Mouse (Mus musculus): ENCODE data around the gene Trim3. TPM values are rescaled to one million over a fixed set of nuclear protein-coding genes. Genes with fewer than 3 reads are reported as not detected.

The Trim3 gene
- polyA plus RNA-seq, 1 experiment = 15.9 TPM

DNA sequence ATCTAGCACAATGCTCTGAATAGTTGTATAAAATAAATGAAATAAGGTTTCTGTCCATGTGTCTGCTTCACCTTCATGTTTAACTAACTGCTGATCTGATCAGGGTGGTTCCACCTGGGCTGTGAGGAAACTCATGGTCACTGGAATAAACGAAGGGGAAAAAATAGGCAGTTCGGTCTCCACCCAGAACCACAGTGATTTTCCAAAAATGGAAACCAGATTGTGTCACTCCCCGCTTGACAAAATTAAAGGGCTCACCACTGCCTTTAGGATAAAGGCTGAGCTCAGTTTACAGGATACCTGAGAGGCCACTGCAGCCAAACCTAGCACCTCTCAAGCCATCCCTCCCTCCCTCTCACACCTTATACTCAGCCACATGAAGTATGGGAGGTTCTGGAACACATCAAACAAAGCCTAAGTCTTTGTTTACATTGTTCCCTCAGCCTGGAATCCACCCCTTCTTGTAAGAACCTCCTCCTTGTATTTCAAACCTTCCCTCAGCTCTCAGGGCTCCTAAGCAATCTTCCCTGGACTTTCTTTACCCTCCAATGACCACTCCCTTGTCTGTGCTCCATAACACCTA, 57.1 kb downstream of the Trim3 start:
- TF ChIP-seq CTCF (IDR thresholded peaks at IDR 0.05; ENCODE audit: control insufficient read depth, insufficient read depth, low read length) = no peak
- no peak for TF ChIP-seq POLR2A (IDR thresholded peaks at IDR 0.05; ENCODE audit: borderline replicate concordance, control insufficient read depth, low read depth, low read length)
- WGBS = 23% methylated on average over 3 of the region's 3 CpGs
- Histone ChIP-seq H3K4me1 (ENCODE audit: control insufficient read depth, insufficient read depth, low read length) (no peaks in the 10 kb centered on the region), H3K27ac (ENCODE audit: control insufficient read depth, insufficient read depth, low read depth, low read length, poor library complexity) (no peak overlapping the region), H3K4me3 (replicated peaks; ENCODE audit: control insufficient read depth, low read depth, low read length) (no peak overlapping the region)

DNA sequence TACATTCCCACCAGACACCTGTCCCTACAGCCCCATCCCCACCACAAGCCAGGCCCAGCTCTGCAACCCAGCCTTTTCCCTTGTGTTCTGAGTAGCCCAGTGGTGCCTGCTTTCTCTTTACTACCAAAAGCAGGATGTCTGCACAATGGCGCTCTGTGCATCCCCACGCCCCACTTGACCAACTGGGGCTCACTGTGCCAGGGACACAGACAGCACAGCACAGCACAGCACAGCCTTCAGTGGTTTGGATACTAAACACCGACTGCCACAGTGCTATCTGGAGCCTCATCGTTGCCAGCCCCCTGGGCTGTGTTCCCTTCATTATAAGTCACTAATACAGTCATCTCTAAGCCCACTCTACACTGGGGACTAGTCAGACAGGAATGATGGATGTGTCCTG, 58.8 kb downstream of the Trim3 start:
- 83% methylated on average over 4 of the region's 4 CpGs for WGBS
- no peak overlapping the region for H3K27ac ChIP-seq (ENCODE audit: control insufficient read depth, insufficient read depth, low read depth, low read length, poor library complexity)
- TF ChIP-seq POLR2A (IDR thresholded peaks at IDR 0.05; ENCODE audit: borderline replicate concordance, control insufficient read depth, low read depth, low read length) (no peak), CTCF (IDR thresholded peaks at IDR 0.05; ENCODE audit: control insufficient read depth, insufficient read depth, low read length) (no peak)
- H3K4me3 ChIP-seq (replicated peaks; ENCODE audit: control insufficient read depth, low read depth, low read length) = no peak overlapping the region
- no peaks in the 10 kb centered on the region for H3K4me1 ChIP-seq (ENCODE audit: control insufficient read depth, insufficient read depth, low read length)

DNA sequence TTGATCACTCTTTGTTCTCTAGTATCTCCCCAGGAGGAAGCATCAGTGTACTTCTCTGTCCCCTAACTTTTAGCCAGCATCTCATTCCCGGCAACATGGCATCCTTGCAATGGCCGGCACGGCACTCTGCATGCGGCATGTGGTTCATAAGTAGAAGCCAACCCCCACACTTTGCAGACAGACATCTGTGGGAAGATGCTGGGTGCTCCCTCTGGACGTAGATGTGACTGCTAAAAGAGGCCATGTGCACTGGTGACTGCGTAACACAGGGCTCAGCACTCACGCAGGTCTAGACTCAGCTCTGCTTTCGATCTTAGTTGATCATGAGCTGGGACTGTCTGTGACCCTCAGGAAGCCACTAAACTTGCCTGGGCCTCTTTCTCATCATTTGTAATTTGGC, 60.4 kb downstream of the Trim3 start:
- 90% methylated on average over 8 of the region's 8 CpGs for WGBS

DNA sequence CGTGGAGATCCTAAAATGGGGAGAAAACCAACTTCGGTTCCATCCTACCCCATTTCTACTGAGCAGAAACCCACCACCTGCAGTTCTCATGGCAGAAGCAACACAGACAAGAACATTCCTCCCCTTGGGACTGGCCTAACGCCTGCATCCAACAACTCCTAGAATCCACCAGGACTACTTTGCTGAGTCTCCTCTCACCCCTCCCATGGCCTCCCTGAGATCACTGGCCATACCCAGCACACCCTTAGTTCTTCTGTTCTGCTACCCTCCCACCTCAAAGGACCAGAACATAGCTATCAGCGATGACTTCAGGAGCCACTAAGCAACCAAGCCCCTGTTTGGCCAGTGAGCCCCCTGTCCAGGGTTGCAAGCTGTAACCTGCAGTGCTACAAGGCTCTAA, 62.6 kb downstream of the Trim3 start:
- WGBS = 72% methylated on average over 4 of the region's 4 CpGs
- Histone ChIP-seq H3K4me1 (ENCODE audit: control insufficient read depth, insufficient read depth, low read length) (no peaks in the 10 kb centered on the region; the same call in 1 of the 2 replicates), H3K27ac (ENCODE audit: control insufficient read depth, insufficient read depth, low read depth, low read length, poor library complexity) (no peak overlapping the region), H3K4me3 (replicated peaks; ENCODE audit: control insufficient read depth, low read depth, low read length) (no peak overlapping the region)
- TF ChIP-seq CTCF (IDR thresholded peaks at IDR 0.05; ENCODE audit: control insufficient read depth, insufficient read depth, low read length) = no peak

More for the DNA sequence above, 60.4 kb downstream of the Trim3 start:
- TF ChIP-seq POLR2A (IDR thresholded peaks at IDR 0.05; ENCODE audit: borderline replicate concordance, control insufficient read depth, low read depth, low read length) = no peak
- no peak for TF ChIP-seq CTCF (IDR thresholded peaks at IDR 0.05; ENCODE audit: control insufficient read depth, insufficient read depth, low read length)
- Histone ChIP-seq H3K4me3 (replicated peaks; ENCODE audit: control insufficient read depth, low read depth, low read length) (no peak overlapping the region), H3K27ac (ENCODE audit: control insufficient read depth, insufficient read depth, low read depth, low read length, poor library complexity) (no peak overlapping the region), H3K4me1 (ENCODE audit: control insufficient read depth, insufficient read depth, low read length) (no peaks in the 10 kb centered on the region; the same call in 1 of the 2 replicates)

DNA sequence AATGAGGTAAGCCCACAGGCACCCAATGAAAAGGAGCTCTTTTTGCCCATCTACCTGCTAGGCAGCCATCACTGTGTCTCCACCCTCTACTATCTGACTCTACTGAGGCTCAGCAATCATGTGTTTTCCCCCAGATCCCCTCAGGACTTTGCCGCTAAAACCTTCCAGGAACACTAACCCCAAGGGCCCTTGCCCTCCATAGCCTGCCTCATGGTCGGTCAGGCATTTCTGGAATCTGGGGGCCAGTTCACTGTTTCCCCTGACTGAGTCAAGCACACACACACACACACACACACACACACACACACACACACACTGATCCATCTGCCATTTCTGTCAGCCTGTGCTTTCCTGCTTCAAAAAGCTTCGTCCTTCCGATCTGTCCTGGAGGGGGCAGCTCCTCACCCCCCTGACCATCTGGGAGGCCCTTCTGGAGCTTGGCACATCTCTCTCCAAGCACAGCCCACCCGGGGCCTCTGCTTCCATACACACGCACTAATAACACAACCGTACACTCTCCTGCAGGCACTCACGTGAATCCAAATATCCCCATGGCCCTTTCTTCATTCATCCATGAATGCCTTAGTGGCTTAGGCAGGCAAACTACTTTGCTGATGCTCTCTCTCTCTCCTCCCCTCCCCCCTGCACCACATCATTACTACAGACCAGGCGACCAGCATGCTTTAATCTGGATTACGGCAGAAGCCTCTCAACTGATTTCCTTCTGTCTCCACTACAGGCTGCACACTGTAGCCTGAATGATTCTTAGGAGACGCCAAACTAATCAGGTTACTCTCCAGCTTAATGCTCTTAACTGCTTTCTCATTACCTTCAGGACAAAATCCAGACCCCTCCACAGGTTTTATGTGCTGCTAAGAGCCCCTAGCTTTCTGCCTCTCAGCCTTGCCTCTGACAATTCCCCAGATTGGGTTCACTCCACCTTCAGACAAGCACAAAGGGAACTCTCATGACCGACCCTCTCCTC, 63.6 kb downstream of the Trim3 start:
- no peaks in the 10 kb centered on the region; the same call in 1 of the 2 replicates for H3K4me1 ChIP-seq (ENCODE audit: control insufficient read depth, insufficient read depth, low read length)
- no peak overlapping the region for H3K27ac ChIP-seq (ENCODE audit: control insufficient read depth, insufficient read depth, low read depth, low read length, poor library complexity)
- WGBS = 80% methylated on average over 12 of the region's 12 CpGs
- no peak overlapping the region for H3K4me3 ChIP-seq (replicated peaks; ENCODE audit: control insufficient read depth, low read depth, low read length)
- no peak for TF ChIP-seq POLR2A (IDR thresholded peaks at IDR 0.05; ENCODE audit: borderline replicate concordance, control insufficient read depth, low read depth, low read length)

DNA sequence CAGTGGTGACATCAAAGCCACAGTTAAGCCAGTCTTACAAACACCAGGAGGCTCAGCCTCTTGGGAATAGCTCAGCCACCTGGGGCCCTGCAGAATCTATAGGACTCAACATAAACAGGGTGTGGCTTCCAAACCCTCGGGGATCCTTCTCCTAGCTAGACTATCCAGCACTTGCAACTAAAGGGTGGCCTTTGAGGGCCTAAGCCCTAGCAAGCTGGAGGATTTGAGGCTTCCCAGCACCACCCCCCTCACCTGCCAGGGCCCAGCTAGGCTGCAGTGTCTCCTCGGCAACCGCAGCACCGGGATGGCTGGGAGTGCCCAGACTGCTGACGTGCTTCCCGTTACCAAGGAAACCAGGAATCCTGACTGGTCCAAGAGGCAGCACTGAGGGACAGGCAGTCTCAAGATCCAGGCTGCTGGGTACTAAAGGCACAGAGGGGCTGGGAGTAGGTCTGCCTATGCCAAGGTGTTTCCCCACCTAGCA, 64.3 kb downstream of the Trim3 start:
- H3K27ac ChIP-seq (ENCODE audit: control insufficient read depth, insufficient read depth, low read depth, low read length, poor library complexity) = no peak overlapping the region
- no peaks in the 10 kb centered on the region; the same call in 1 of the 2 replicates for H3K4me1 ChIP-seq (ENCODE audit: control insufficient read depth, insufficient read depth, low read length)
- 79% methylated on average over 6 of the region's 6 CpGs for WGBS
- TF ChIP-seq POLR2A (IDR thresholded peaks at IDR 0.05; ENCODE audit: borderline replicate concordance, control insufficient read depth, low read depth, low read length) (no peak), CTCF (IDR thresholded peaks at IDR 0.05; ENCODE audit: control insufficient read depth, insufficient read depth, low read length) (no peak)
- H3K4me3 ChIP-seq (replicated peaks; ENCODE audit: control insufficient read depth, low read depth, low read length) = no peak overlapping the region

DNA sequence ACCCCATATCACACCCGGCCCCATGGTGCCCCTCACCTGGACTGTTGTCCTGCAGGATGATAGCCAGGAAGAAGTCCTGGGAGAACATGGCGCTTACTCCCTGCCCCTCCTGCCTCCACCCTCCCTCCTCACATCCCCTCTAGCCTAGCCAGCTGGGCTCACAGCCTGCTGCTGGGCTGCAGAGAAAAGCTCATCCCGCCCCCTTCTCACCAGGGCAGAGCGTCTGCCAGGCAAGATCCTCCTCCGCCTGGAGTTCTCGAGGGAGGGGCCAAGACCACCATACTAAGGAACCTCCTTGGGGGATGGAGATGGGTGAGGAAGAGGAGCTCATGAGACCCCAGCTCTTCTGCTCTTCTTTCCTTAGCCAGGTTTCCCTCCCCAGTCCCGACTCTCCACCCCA, 64.8 kb downstream of the Trim3 start:
- no peak overlapping the region for H3K27ac ChIP-seq (ENCODE audit: control insufficient read depth, insufficient read depth, low read depth, low read length, poor library complexity)
- H3K4me3 ChIP-seq (replicated peaks; ENCODE audit: control insufficient read depth, low read depth, low read length) = no peak overlapping the region
- TF ChIP-seq CTCF (IDR thresholded peaks at IDR 0.05; ENCODE audit: control insufficient read depth, insufficient read depth, low read length) = no peak
- no peaks in the 10 kb centered on the region; the same call in 1 of the 2 replicates for H3K4me1 ChIP-seq (ENCODE audit: control insufficient read depth, insufficient read depth, low read length)
- WGBS = 75% methylated on average over 7 of the region's 7 CpGs

DNA sequence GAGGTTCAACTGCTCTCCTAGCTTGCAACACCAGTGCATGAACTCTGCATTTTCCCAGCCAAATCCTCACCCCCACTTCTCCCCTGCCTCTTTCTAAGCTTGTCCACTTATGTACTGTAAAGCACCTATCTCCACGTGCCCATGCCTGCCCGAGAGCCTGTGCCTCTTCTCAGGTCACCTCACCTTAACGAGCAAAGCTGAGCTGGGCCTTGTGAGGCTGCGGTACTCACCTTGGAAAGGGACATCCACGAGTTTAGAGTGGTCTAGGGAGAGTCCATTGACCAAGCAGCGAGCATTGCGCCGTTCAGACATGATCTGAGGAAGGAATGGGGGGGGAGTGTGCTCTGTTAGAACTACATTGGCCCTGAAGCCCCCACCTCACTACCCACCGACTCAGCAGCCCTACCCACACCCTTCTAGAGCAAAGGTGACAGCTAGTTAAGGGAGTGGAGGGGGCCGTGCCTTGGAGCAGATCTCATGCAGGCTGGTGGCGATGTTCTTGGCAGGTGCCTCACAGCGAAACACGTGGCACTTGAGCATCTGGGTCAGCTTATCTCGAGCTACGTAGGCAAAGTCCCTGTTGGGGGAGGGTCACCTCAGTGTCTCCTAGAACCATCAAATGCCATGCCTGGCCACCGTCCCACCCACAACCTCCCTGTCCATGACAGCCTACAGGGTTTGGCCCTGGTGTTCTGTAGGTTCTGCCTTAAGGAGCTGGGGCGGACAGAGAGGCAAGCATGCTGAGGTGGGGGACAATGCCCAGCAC, 68.1 kb downstream of the Trim3 start:
- 83% methylated on average over 17 of the region's 17 CpGs for WGBS

More for the DNA sequence above, 68.1 kb downstream of the Trim3 start:
- no peak overlapping the region for H3K27ac ChIP-seq (ENCODE audit: control insufficient read depth, insufficient read depth, low read depth, low read length, poor library complexity)
- no peak overlapping the region for H3K4me3 ChIP-seq (replicated peaks; ENCODE audit: control insufficient read depth, low read depth, low read length)
- TF ChIP-seq POLR2A (IDR thresholded peaks at IDR 0.05; ENCODE audit: borderline replicate concordance, control insufficient read depth, low read depth, low read length) (no peak), CTCF (IDR thresholded peaks at IDR 0.05; ENCODE audit: control insufficient read depth, insufficient read depth, low read length) (no peak)
- peaks cover 2% of the 10 kb centered on the region; the same call in 1 of the 2 replicates for H3K4me1 ChIP-seq (ENCODE audit: control insufficient read depth, insufficient read depth, low read length)

Measured in bone marrow, adult 2 months (tissue).